Mouse (Mus musculus): Measurements from ENCODE around the gene Mesp2. TPM values are rescaled to one million over a fixed set of nuclear protein-coding genes. Genes with fewer than 3 reads are reported as not detected.

Gene Mesp2
- polyA plus RNA-seq, 1 experiment from 2014 or later = 0.11 TPM

Other genes starting within 250 kb of the Mesp2 start
- gene Rhcg, start 193.1 kb upstream of the Mesp2 start, polyA plus RNA-seq (2014; fragmentation: Nextera tagmentation; extraction: Ambion mirVana) = not detected in 2 replicates
- gene Ticrr, start 150.5 kb upstream of the Mesp2 start, polyA plus RNA-seq (2014; fragmentation: Nextera tagmentation; extraction: Ambion mirVana) = 16.2 and 17.2 TPM in 2 replicates
- gene Kif7, start 95.0 kb upstream of the Mesp2 start, polyA plus RNA-seq (2014; fragmentation: Nextera tagmentation; extraction: Ambion mirVana) = 2.3 and 3.0 TPM in 2 replicates
- not detected in 2 replicates for gene Plin1, start 77.8 kb upstream of the Mesp2 start, polyA plus RNA-seq (2014; fragmentation: Nextera tagmentation; extraction: Ambion mirVana)
- 2.3 and 2.9 TPM in 2 replicates for gene Pex11a, start 67.6 kb upstream of the Mesp2 start, polyA plus RNA-seq (2014; fragmentation: Nextera tagmentation; extraction: Ambion mirVana)
- gene Wdr93, start 67.6 kb upstream of the Mesp2 start, polyA plus RNA-seq (2014; fragmentation: Nextera tagmentation; extraction: Ambion mirVana) = 0.21 TPM in 1 of 2 replicates, not detected in the other
- gene Mesp1, start 16.9 kb upstream of the Mesp2 start, polyA plus RNA-seq (2014; fragmentation: Nextera tagmentation; extraction: Ambion mirVana) = not detected in 2 replicates
- 24.2 and 28.5 TPM in 2 replicates for gene Anpep, start 50.3 kb downstream of the Mesp2 start, polyA plus RNA-seq (2014; fragmentation: Nextera tagmentation; extraction: Ambion mirVana)
- gene Ap3s2, start 109.9 kb downstream of the Mesp2 start, polyA plus RNA-seq (2014; fragmentation: Nextera tagmentation; extraction: Ambion mirVana) = 28.7 and 30.9 TPM in 2 replicates
- 9.9 and 10.6 TPM in 2 replicates for gene Arpin, start 124.6 kb downstream of the Mesp2 start, polyA plus RNA-seq (2014; fragmentation: Nextera tagmentation; extraction: Ambion mirVana)
- 10.8 and 11.8 TPM in 2 replicates for gene Zfp710, start 214.1 kb downstream of the Mesp2 start, polyA plus RNA-seq (2014; fragmentation: Nextera tagmentation; extraction: Ambion mirVana)